Mouse (Mus musculus) ovary, postnatal 10 days (tissue): ENCODE data around the gene H2-Eb2.

Experiments used
- DNase-seq: peaks from one replicate; pipeline ENCODE4 v3.0.0; 2022; ENCODE audit warnings: low spot score

Gene H2-Eb2

GRCm38 (mm10) chr17:34325436-34325835 lies at the start of gene H2-Eb2:
TSS of gene H2-Eb2 (plus strand) at chr17:34325665.
- DNase-seq: no peak

- no peak for DNase-seq
Measured at GRCm38 (mm10) chr17:34280499-34281038, 44.9 kb upstream of the H2-Eb2 start.

- no peak for DNase-seq
Measured at GRCm38 (mm10) chr17:34281836-34282235, 43.6 kb upstream of the H2-Eb2 start.

GRCm38 (mm10) chr17:34285371-34285770 lies 40.1 kb upstream of the H2-Eb2 start:
- no peak for DNase-seq

GRCm38 (mm10) chr17:34285848-34286247 lies 39.6 kb upstream of the H2-Eb2 start:
- DNase-seq: no peak

- DNase-seq: no peak
Measured at GRCm38 (mm10) chr17:34286501-34286900, 39.0 kb upstream of the H2-Eb2 start.

- no peak for DNase-seq
Measured at GRCm38 (mm10) chr17:34286999-34287398, 38.5 kb upstream of the H2-Eb2 start.

GRCm38 (mm10) chr17:34287648-34288047 lies 37.8 kb upstream of the H2-Eb2 start, which contains the start of gene H2-Aa:
TSS of gene H2-Aa (minus strand) at chr17:34287823.
- DNase-seq: peak; percentile 69

GRCm38 (mm10) chr17:34288131-34288530 lies 37.3 kb upstream of the H2-Eb2 start:
- no peak for DNase-seq

GRCm38 (mm10) chr17:34291609-34292008 lies 33.9 kb upstream of the H2-Eb2 start:
- peak; percentile 55 for DNase-seq

- DNase-seq: no peak
Measured at GRCm38 (mm10) chr17:34292570-34292969, 32.9 kb upstream of the H2-Eb2 start.

- no peak for DNase-seq
Measured at GRCm38 (mm10) chr17:34293533-34293932, 31.9 kb upstream of the H2-Eb2 start.

GRCm38 (mm10) chr17:34294249-34294648 lies 31.2 kb upstream of the H2-Eb2 start:
- no peak for DNase-seq

GRCm38 (mm10) chr17:34295307-34295706 lies 30.2 kb upstream of the H2-Eb2 start:
- DNase-seq: no peak

GRCm38 (mm10) chr17:34295891-34296794 lies 29.3 kb upstream of the H2-Eb2 start:
- no peak for DNase-seq

GRCm38 (mm10) chr17:34299356-34299755 lies 26.1 kb upstream of the H2-Eb2 start:
- no peak for DNase-seq

- no peak for DNase-seq
Measured at GRCm38 (mm10) chr17:34300071-34300470, 25.4 kb upstream of the H2-Eb2 start.

GRCm38 (mm10) chr17:34300691-34301566 lies 24.5 kb upstream of the H2-Eb2 start:
- DNase-seq: no peak

- no peak for DNase-seq
Measured at GRCm38 (mm10) chr17:34301670-34302190, 23.7 kb upstream of the H2-Eb2 start.

- no peak for DNase-seq
Measured at GRCm38 (mm10) chr17:34303789-34304188, 21.7 kb upstream of the H2-Eb2 start.

- DNase-seq: no peak
Measured at GRCm38 (mm10) chr17:34304751-34305150, 20.7 kb upstream of the H2-Eb2 start.

- peak; percentile 74 for DNase-seq
Measured at GRCm38 (mm10) chr17:34305380-34306030, 20.0 kb upstream of the H2-Eb2 start, which contains the start of gene H2-Eb1. TSS of gene H2-Eb1 (plus strand) at chr17:34305867.
